Mouse (Mus musculus) forebrain, embryonic 11.5 days (tissue): Measurements from ENCODE around the gene Urm1. TPM values are rescaled to one million over a fixed set of nuclear protein-coding genes. Genes with fewer than 3 reads are reported as not detected.

Experiments
- ATAC-seq: fragments of 200-750 bp; cut with Nextera tagmentation; replicated peaks from 2 replicates; pipeline ENCODE4 v1.8.0; 2017; ENCODE audit warnings: moderate TSS enrichment; ENCODE audit not compliant: low FRiP score
- DNase-seq: peaks from one replicate; pipeline ENCODE4 v3.0.0-alpha.2; 2017; ENCODE audit warnings: low spot score
- H3K27ac ChIP-seq: fragments of 300-500 bp; sonication (generic); 2 replicates; pipeline ENCODE4 v1.5.1; 2014; ENCODE audit warnings: low read depth, low read length
- H3K27me3 ChIP-seq: fragments of 300-500 bp; sonication (generic); 2 replicates; pipeline ENCODE4 v1.6.1; 2014; ENCODE audit warnings: mild to moderate bottlenecking, low read length, mixed read lengths; ENCODE audit not compliant: control insufficient read depth, insufficient read depth
- H3K36me3 ChIP-seq: fragments of 300-500 bp; sonication (generic); 2 replicates; pipeline ENCODE4 v1.6.1; 2014; ENCODE audit warnings: mild to moderate bottlenecking, low read length, moderate library complexity, mixed read lengths; ENCODE audit not compliant: control insufficient read depth, insufficient read depth
- H3K4me1 ChIP-seq: fragments of 300-500 bp; sonication (generic); replicated peaks from 2 replicates; pipeline ENCODE4 v1.6.1; 2014; ENCODE audit warnings: low read length, mixed read lengths; ENCODE audit not compliant: control insufficient read depth, insufficient read depth
- H3K4me2 ChIP-seq: fragments of 300-500 bp; sonication (generic); 2 replicates; pipeline ENCODE4 v1.6.1; 2014; ENCODE audit warnings: low read depth, mild to moderate bottlenecking, low read length, moderate library complexity, mixed read lengths; ENCODE audit not compliant: severe bottlenecking
- H3K4me3 ChIP-seq: fragments of 300-500 bp; sonication (generic); 2 replicates; pipeline ENCODE4 v1.5.1; 2014; ENCODE audit warnings: low read depth, low read length
- H3K9ac ChIP-seq: fragments of 300-500 bp; sonication (generic); 2 replicates; pipeline ENCODE4 v1.6.1; 2014; ENCODE audit warnings: low read length
- H3K9me3 ChIP-seq: fragments of 300-500 bp; sonication (generic); 2 replicates; pipeline ENCODE4 v1.6.1; 2016; ENCODE audit warnings: low read length, mixed read lengths; ENCODE audit not compliant: control insufficient read depth
- WGBS: fragments of 180-500 bp; shearing (Covaris S2); extraction: QIAGEN DNeasy Blood & Tissue Kit; methylation state at CpG from one replicate; pipeline ENCODE4 v1.1.7; 2014; 5-methylcytosine and 5-hydroxymethylcytosine counted together
- polyA plus RNA-seq: library from polyadenylated mRNA; unstranded; fragments of >200 nt; fragmentation: Nextera tagmentation; extraction: Ambion mirVana; gene quantifications from 2 replicates; pipeline ENCODE4 v1.2.1, GENCODE M21; 2014

Gene Urm1
- polyA plus RNA-seq, 1 experiment from 2014 or later: 19.2 TPM

DNA sequence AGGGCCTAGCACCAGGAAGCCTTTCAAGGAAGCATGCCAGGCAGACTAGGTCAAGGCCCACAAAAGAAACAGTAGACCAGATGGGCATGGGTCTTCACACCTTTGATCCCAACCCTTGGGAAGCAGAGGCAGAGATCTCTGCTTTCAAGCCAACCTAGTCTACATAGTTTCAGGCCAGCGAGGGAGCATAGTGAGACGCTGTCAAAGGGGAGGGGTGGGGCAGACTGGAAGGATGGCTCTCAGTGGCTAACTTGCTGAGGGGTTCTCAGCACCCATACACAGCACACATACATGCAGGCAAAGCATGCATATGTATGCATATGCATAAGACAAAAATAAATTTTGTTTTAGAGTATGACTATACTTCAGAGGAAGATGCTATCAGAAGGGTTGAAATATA lies 512 bp upstream of the Urm1 start:
- ATAC-seq (no peak), DNase-seq (no peak)
- Histone ChIP-seq H3K27ac (no peak overlapping the region), H3K4me2 (peak overlapping the region; percentile 41; the same call in 1 of the 2 replicates), H3K4me3 (no peak overlapping the region), H3K27me3 (peaks cover 9% of the 10 kb centered on the region; the same call in 1 of the 2 replicates), H3K9ac (no peak overlapping the region), H3K9me3 (no peaks in the 10 kb centered on the region), H3K4me1 (peaks cover 7% of the 10 kb centered on the region; the same call in 1 of the 2 replicates), H3K36me3 (no peaks in the 10 kb centered on the region)
- WGBS: 21% methylated on average over 2 of the region's 2 CpGs

DNA sequence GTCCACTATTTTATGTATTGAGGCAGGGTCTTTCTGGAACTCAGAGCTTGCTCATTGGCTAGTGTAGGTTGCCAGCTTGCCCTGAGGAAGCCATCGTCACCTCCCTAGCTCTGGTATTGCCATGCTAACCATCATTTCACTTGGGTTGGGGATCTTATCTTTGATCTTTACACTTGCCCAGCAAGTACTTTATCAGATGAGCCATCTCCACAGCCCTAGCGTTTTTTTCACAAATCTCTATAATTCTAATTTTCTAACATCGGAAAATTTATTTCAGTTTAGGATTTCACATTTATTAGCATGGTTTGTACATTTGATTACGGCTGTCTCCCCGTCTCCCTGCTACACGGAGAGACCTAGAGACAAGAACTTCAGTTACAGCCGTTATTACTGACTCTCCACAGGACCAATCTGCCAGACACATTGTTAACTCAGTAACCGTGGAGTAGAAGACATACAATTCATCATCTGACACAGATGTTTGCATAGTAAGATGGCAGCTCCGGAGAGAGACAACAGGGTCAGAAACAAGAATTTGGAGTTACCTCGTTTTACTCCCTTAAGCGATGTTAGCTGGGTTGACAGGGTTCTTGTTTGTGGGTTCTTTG lies 6.5 kb downstream of the Urm1 start:
- Histone ChIP-seq H3K4me1 (peaks cover 2% of the 10 kb centered on the region; the same call in 1 of the 2 replicates), H3K9me3 (no peaks in the 10 kb centered on the region), H3K4me3 (peak overlapping the region; percentile 92), H3K36me3 (no peaks in the 10 kb centered on the region), H3K27ac (peak overlapping the region; percentile 88), H3K9ac (peak overlapping the region; percentile 79), H3K27me3 (no peaks in the 10 kb centered on the region; the same call in 1 of the 2 replicates), H3K4me2 (peak overlapping the region; percentile 80)
- no peak for DNase-seq
- ATAC-seq: no peak
- 22% methylated on average over 11 of the region's 11 CpGs for WGBS

DNA sequence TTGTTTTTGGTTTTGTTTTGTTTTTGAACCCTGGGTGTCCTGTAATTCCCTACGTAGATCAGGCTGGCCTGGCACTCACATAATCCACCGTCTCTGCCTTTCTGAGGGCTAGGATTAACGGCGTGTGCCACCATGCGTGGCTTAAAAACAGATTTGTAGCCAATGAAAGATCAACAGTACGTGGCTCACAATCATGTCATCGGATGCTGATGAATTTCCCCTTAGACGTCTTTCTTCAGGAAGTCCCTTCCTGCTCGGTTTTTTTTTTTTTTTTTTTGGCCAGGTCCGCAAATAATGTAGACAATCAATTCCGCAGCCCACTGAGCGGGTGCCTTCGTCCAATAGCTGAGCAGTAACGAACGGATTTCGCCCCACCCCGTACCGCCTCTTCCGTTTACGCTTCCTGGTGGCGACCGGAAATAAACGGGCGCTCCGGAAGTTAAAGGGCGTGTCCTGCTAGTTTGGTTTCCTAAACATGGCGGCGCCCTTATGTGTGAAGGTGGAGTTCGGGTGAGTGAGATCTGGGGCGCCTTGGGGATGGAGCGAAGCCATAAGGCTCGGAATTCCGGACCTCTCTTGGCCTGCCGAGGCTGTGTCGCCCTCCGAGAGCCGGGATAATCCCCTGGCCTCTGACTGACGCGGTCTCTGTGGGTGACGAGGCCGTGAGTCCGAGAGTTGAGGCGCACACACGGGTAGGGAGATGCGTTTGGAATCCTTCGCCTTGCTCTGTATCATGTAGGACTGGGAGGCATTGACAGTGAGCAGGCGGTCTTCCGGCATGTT lies 7.2 kb downstream of the Urm1 start:
- DNase-seq: peak; percentile 94

DNA sequence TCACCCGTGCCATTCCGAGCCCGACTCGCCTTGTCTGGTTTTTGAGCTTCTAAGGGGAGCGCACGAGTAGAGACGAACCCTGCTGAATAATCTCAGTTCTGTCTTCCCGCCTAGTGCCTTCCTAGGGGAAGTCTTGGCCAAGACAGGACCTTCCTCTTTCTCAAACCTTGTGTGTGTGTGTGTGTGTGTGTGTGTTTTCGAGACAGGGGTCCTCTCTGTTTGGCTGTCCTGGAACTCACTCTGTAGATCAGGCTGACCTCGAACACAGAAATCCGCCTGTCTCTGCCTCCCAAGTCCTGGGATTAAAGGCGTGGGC lies 7.8 kb downstream of the Urm1 start:
- Histone ChIP-seq H3K4me3 (peak overlapping the region; percentile 92), H3K9me3 (no peaks in the 10 kb centered on the region), H3K9ac (peak overlapping the region; percentile 79), H3K27ac (no peak overlapping the region), H3K27me3 (no peaks in the 10 kb centered on the region; the same call in 1 of the 2 replicates), H3K36me3 (no peaks in the 10 kb centered on the region), H3K4me2 (peak overlapping the region; percentile 75), H3K4me1 (peaks cover 2% of the 10 kb centered on the region; the same call in 1 of the 2 replicates)
- ATAC-seq (no peak), DNase-seq (no peak)
- 5% methylated on average over 12 of the region's 12 CpGs for WGBS

More for the DNA sequence above, 7.2 kb downstream of the Urm1 start:
- Histone ChIP-seq H3K9ac (peak overlapping the region; percentile 79), H3K4me1 (peaks cover 2% of the 10 kb centered on the region; the same call in 1 of the 2 replicates), H3K27ac (peak overlapping the region; percentile 88), H3K9me3 (no peaks in the 10 kb centered on the region), H3K4me3 (peak overlapping the region; percentile 92), H3K4me2 (peak overlapping the region; percentile 80), H3K27me3 (no peaks in the 10 kb centered on the region; the same call in 1 of the 2 replicates), H3K36me3 (no peaks in the 10 kb centered on the region)
- under 1% methylated on average over 48 of the region's 48 CpGs for WGBS
- peak; percentile 93 for ATAC-seq

DNA sequence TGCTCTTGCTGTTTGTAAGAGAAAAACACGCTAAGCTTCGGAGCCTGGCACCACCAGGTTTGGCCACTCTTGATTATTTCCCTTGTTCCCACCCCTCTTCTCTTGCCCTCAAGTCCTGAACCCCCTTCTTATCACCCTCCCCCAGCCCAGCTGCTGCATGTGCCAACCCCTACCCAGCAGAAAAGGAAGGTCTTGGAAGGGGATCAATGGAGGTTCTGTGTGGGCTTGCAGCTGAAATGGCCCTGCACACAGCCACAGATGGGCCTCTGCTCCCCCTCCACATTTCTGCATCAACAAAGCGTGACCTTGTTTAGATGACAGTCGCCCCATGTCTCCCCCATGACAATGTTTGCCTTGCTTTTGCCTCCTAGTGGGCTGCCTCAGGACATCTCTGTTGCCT lies 11.2 kb downstream of the Urm1 start:
- Histone ChIP-seq H3K27me3 (no peaks in the 10 kb centered on the region; the same call in 1 of the 2 replicates), H3K9me3 (no peaks in the 10 kb centered on the region), H3K4me1 (peaks cover 10% of the 10 kb centered on the region; the same call in 1 of the 2 replicates), H3K4me2 (no peak overlapping the region), H3K9ac (no peak overlapping the region), H3K27ac (no peak overlapping the region), H3K36me3 (no peaks in the 10 kb centered on the region), H3K4me3 (no peak overlapping the region)
- WGBS: 84% methylated on average over 4 of the region's 4 CpGs
- ATAC-seq (no peak), DNase-seq (no peak)

DNA sequence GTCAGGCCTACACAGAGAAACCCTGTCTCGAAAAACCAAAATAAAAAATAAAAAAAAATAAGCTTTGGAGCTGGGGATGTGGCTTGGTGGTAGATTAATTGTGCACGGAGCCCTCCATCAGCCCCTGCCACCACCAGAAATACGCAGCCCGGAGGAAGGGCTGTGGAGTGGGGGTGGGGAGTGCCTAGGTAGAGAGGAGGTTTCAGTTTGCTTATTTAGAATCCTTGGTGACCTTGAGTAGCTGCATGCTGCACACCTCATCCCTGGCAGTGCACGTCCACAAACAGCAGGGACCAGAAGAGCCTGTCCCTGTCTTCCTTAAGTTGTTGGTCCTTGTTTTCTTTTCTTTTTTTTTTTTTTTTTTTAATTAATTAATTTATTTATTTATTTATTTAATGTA lies 13.9 kb downstream of the Urm1 start:
- Histone ChIP-seq H3K27me3 (peaks cover 9% of the 10 kb centered on the region), H3K4me2 (no peak overlapping the region), H3K27ac (no peak overlapping the region), H3K9me3 (no peaks in the 10 kb centered on the region), H3K4me1 (peaks cover 8% of the 10 kb centered on the region; the same call in 1 of the 2 replicates), H3K36me3 (no peaks in the 10 kb centered on the region), H3K4me3 (no peak overlapping the region), H3K9ac (no peak overlapping the region)
- 92% methylated on average over 5 of the region's 5 CpGs for WGBS
- DNase-seq (no peak), ATAC-seq (no peak)

DNA sequence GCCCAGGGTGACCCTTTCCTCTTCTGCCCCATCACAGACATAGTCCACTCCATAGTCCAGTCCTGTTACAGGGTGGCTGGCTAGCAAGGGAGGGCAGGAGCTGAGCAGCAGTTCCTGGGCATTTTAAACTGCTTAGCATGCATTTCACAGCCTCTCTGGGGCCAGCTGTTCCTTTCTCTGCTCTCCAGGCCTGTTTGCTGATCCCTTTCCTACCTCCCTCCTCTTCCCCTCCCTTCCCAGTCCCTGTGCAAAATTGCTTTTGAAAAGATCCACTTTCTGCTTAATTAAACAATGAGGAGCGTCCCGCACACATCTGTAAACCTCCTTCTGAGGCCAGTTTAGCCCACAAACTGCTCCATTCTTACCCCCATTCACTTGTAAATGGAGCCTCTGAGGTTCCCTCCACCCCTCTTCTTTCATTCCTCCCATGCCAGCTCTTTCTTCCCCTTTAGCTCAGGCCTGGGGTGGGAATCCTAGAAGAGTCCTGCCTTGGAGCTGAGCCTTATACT lies 15.6 kb downstream of the Urm1 start:
- WGBS: 17% methylated on average over 2 of the region's 2 CpGs
- ATAC-seq (peak; percentile 58), DNase-seq (no peak)
- H3K27ac ChIP-seq: no peak overlapping the region
- no peak overlapping the region; the same call in 1 of the 2 replicates for H3K9ac ChIP-seq
- H3K4me2 ChIP-seq: peak overlapping the region; percentile 15; the same call in 1 of the 2 replicates
- H3K27me3 ChIP-seq: peaks cover 9% of the 10 kb centered on the region
- H3K4me3 ChIP-seq: no peak overlapping the region
- no peaks in the 10 kb centered on the region for H3K9me3 ChIP-seq
- H3K4me1 ChIP-seq: peaks cover 10% of the 10 kb centered on the region; the same call in 1 of the 2 replicates
- no peaks in the 10 kb centered on the region for H3K36me3 ChIP-seq

DNA sequence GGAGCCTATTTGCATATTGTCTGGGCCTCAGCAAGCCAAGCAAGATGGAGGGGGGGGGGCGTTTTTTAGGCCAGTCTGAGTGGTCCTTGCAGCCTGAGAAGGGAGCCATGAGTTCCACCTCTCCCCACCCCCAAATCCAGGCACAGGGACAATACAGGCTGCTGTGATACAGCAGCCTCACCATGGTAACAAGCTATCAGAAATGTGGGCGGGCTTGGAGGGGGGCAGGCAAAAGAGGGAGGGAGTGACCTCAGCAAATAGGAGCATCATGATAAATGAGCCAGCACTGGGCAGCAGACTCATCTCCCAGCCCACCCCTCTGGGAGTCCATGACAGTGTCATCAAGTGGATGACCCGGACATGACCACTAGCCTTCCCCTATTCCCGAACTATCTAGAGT lies 19.6 kb downstream of the Urm1 start:
- peaks cover 24% of the 10 kb centered on the region for H3K27me3 ChIP-seq
- no peak overlapping the region for H3K4me2 ChIP-seq
- H3K36me3 ChIP-seq: no peaks in the 10 kb centered on the region
- H3K27ac ChIP-seq: no peak overlapping the region; the same call in 1 of the 2 replicates
- 47% methylated on average over 4 of the region's 4 CpGs for WGBS
- ATAC-seq (no peak; the same call in 1 of the 2 replicates), DNase-seq (no peak)
- H3K4me1 ChIP-seq: peaks cover 10% of the 10 kb centered on the region; the same call in 1 of the 2 replicates
- no peak overlapping the region for H3K4me3 ChIP-seq
- H3K9me3 ChIP-seq: no peaks in the 10 kb centered on the region
- H3K9ac ChIP-seq: no peak overlapping the region
